Mouse (Mus musculus): ENCODE data around the gene Atp9a.

DNA sequence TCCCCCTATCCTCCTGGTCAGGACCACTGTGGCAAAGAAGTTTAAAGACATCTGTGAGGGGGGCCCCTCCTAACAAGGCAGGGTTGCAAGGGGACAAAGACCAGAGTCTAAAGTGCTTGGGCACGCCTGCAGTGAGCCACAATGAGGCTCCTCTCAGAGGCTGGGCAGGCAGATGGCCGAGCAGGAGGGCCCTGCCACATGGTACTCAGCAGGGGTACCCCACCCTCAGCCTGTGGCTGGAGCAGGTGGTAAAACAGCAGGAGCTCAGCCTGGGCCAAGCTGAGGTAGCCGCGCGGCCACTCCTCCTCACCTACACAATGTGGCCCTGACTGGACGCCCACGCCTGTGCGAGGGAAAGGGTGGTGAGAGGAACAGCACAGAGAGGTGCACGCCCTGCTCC is 64.6 kb downstream of the Atp9a start:
- TF ChIP-seq CTCF (IDR thresholded peaks at IDR 0.05; ENCODE audit: extremely low read depth, insufficient read depth, low read length) (no peak), POLR2A (IDR thresholded peaks at IDR 0.05; ENCODE audit: extremely low read depth, insufficient read depth, low read length) (no peak)
